Mouse (Mus musculus) heart, embryonic 14.5 days (tissue): Measurements from ENCODE around the gene Mdm1. TPM values are rescaled to one million over a fixed set of nuclear protein-coding genes. Genes with fewer than 3 reads are reported as not detected.
A peak's percentile ranks its signal among the peaks of the same experiment; 100 is the strongest.

Experiments
- ATAC-seq: fragments of 200-750 bp; cut with Nextera tagmentation; 2 replicates; pipeline ENCODE4 v1.8.0; 2017; ENCODE audit warnings: low read depth, moderate TSS enrichment; ENCODE audit not compliant: insufficient number of reproducible peaks, insufficient read depth, low FRiP score
- H3K27ac ChIP-seq, 2 experiments: fragments of 200-500 bp in 1 of 2; fragments of 300-500 bp in 1 of 2; sonication (generic) in 1 of 2; replicated peaks in 1 of 2; 2 replicates each; pipeline ENCODE4 v1.5.1; 2012 to 2014; ENCODE audit warnings: low read depth in 2 of 2, low read length in 2 of 2, control low read depth in 1 of 2, mild to moderate bottlenecking in 1 of 2, mixed read lengths in 1 of 2; ENCODE audit not compliant: control insufficient read depth in 1 of 2, insufficient read depth in 1 of 2
- H3K27me3 ChIP-seq: fragments of 300-500 bp; sonication (generic); 2 replicates; pipeline ENCODE4 v1.6.1; 2014; ENCODE audit warnings: mild to moderate bottlenecking, low read length, control low read depth; ENCODE audit not compliant: control insufficient read depth, insufficient read depth
- H3K36me3 ChIP-seq: fragments of 300-500 bp; sonication (generic); 2 replicates; pipeline ENCODE4 v1.6.1; 2014; ENCODE audit warnings: mild to moderate bottlenecking, control low read depth, low read length, mixed read lengths; ENCODE audit not compliant: control insufficient read depth, insufficient read depth
- H3K4me1 ChIP-seq, 2 experiments: fragments of 200-500 bp in 1 of 2; fragments of 300-500 bp in 1 of 2; sonication (generic) in 1 of 2; 2 replicates each; pipeline ENCODE4 v1.6.1; 2012 to 2014; ENCODE audit warnings: low read length in 2 of 2, control low read depth in 1 of 2, mixed read lengths in 1 of 2; ENCODE audit not compliant: control insufficient read depth in 2 of 2, insufficient read depth in 2 of 2
- H3K4me2 ChIP-seq: fragments of 300-500 bp; sonication (generic); 2 replicates; pipeline ENCODE4 v1.6.1; 2014; ENCODE audit warnings: mild to moderate bottlenecking, low read length
- H3K4me3 ChIP-seq, 2 experiments: fragments of 200-500 bp in 1 of 2; fragments of 300-500 bp in 1 of 2; sonication (generic) in 1 of 2; 2 replicates each; pipeline ENCODE4 v1.5.1; 2012 to 2014; ENCODE audit warnings: low read length in 2 of 2, mild to moderate bottlenecking in 2 of 2, control low read depth in 1 of 2, low read depth in 1 of 2, moderate library complexity in 1 of 2; ENCODE audit not compliant: control insufficient read depth in 1 of 2, insufficient read depth in 1 of 2
- H3K9ac ChIP-seq: fragments of 300-500 bp; sonication (generic); 2 replicates; pipeline ENCODE4 v1.6.1; 2014; ENCODE audit warnings: mild to moderate bottlenecking, low read length
- H3K9me3 ChIP-seq: fragments of 300-500 bp; sonication (generic); 2 replicates; pipeline ENCODE4 v1.6.1; 2016; ENCODE audit warnings: low read length, control low read depth; ENCODE audit not compliant: control insufficient read depth
- WGBS: fragments of 180-500 bp; shearing (Covaris S2); extraction: QIAGEN DNeasy Blood & Tissue Kit; methylation state at CpG from one replicate; pipeline ENCODE4 v1.1.7; 2014; 5-methylcytosine and 5-hydroxymethylcytosine counted together
- polyA plus RNA-seq: library from polyadenylated mRNA; unstranded; fragments of >200 nt; fragmentation: Nextera tagmentation; extraction: Ambion mirVana; gene quantifications from 2 replicates; pipeline ENCODE4 v1.2.1, GENCODE M21; 2014

The Mdm1 gene
- polyA plus RNA-seq, 1 experiment from 2014 or later = 12.0 TPM

DNA sequence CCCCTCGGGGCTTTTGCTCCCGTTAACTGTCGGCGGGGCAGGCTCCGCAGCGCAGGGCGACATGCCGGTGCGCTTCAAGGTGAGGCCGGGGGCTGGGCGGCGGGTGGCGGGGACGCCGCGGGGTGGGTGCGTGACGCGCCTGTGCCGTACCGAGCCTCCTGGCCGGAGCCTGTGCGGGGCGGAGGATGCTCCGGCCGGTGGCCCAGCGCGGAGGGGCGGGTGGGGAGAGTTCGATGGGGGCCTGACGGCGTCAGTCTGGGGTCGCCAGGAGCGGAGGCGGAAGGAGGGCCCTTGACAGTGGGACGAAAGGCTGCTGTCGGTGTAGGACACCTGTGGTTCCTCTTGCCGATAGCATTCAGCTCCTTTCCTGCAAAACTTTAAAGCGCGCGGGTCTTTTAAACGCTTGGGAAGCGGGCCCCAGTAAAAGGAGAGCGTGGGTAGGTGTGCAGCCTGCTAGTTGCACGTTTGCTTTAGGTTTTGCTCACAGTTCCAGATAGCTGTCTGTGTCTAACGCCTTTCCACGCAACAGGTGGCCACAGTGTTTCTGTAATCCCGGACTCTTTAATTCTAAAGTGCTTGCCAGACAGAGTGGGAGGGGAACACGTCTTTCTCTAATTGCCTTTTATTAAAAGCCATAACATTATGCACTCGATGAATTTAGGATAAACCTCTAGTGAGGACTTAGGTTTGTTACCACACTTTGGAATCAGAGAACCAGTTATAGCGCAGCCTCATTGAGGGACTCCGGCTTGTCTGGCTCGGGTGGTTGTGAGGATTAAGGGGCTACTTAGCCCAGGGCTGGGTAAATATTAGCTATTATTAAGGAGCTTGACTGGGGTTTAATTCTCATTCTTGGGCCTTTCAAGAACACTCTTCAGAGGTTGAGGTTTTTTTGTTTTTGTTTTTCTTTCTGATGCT lies 532 bp downstream of the Mdm1 start:
- WGBS = 3% methylated on average over 46 of the region's 53 CpGs
- Histone ChIP-seq H3K4me2 (peak overlapping the region; percentile 84), H3K9ac (peak overlapping the region; percentile 77), H3K27ac (no peak overlapping the region), H3K9me3 (no peaks in the 10 kb centered on the region), H3K27me3 (no peaks in the 10 kb centered on the region), H3K36me3 (peaks cover 5% of the 10 kb centered on the region), H3K4me1 (peaks cover 0 to 5% of the 10 kb centered on the region in 2 experiments; a peak in 2 of 4 replicates), H3K4me3 (peak overlapping the region; percentile 70 to 78)
- peak; percentile 65 for ATAC-seq

DNA sequence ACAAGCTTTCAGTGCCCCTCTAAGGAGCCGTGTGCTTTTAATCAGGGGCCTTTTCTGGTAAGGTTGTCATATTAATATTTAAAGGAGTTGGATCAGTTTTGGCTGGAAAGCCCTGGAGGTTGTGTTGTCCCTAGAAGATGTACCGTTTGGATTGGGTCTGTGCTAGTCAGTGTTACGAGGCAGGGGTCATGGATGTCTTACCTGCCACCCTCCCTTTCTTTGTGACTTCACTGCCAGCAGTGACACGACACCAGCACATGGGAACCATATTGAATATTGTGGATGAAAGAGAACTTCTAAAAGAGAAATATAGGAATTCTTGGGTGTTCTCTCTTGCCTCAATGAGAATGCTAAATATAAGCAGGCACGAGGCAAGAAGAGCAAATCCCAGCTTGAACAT lies 7.8 kb downstream of the Mdm1 start:
- H3K9me3 ChIP-seq = no peaks in the 10 kb centered on the region
- no peaks in the 10 kb centered on the region for H3K4me1 ChIP-seq
- H3K9ac ChIP-seq = no peak overlapping the region
- H3K4me2 ChIP-seq = no peak overlapping the region
- no peaks in the 10 kb centered on the region for H3K27me3 ChIP-seq
- no peak for ATAC-seq
- WGBS = 91% methylated on average over 5 of the region's 5 CpGs
- peaks cover 30% of the 10 kb centered on the region for H3K36me3 ChIP-seq
- no peak overlapping the region for H3K27ac ChIP-seq
- H3K4me3 ChIP-seq = no peak overlapping the region

- Histone ChIP-seq H3K4me2 (no peak overlapping the region), H3K9me3 (no peaks in the 10 kb centered on the region), H3K27ac (no peak overlapping the region), H3K4me3 (no peak overlapping the region), H3K9ac (no peak overlapping the region), H3K27me3 (no peaks in the 10 kb centered on the region), H3K4me1 (no peaks in the 10 kb centered on the region), H3K36me3 (peaks cover 30% of the 10 kb centered on the region)
- ATAC-seq = no peak
- 84% methylated on average over 9 of the region's 9 CpGs for WGBS
Observed at GRCm38 (mm10) chr10:118150866-118151265, 9.3 kb downstream of the Mdm1 start.

- Histone ChIP-seq H3K36me3 (peaks cover 42% of the 10 kb centered on the region), H3K4me1 (no peaks in the 10 kb centered on the region), H3K27ac (no peak overlapping the region), H3K4me2 (no peak overlapping the region), H3K9ac (no peak overlapping the region), H3K27me3 (no peaks in the 10 kb centered on the region), H3K4me3 (no peak overlapping the region), H3K9me3 (no peaks in the 10 kb centered on the region)
- ATAC-seq = no peak
Observed at GRCm38 (mm10) chr10:118155932-118156331, 14.3 kb downstream of the Mdm1 start.

- Histone ChIP-seq H3K9ac (no peak overlapping the region), H3K4me1 (no peaks in the 10 kb centered on the region), H3K4me3 (no peak overlapping the region), H3K27ac (no peak overlapping the region), H3K4me2 (no peak overlapping the region), H3K27me3 (no peaks in the 10 kb centered on the region), H3K9me3 (no peaks in the 10 kb centered on the region), H3K36me3 (peaks cover 50% of the 10 kb centered on the region)
- no peak for ATAC-seq
- 54% methylated on average over 2 of the region's 2 CpGs for WGBS
Observed at GRCm38 (mm10) chr10:118161131-118161530, 19.5 kb downstream of the Mdm1 start.

GRCm38 (mm10) chr10:118169212-118169611 lies 27.6 kb downstream of the Mdm1 start:
- 79% methylated on average over 12 of the region's 12 CpGs for WGBS
- no peaks in the 10 kb centered on the region for H3K27me3 ChIP-seq
- no peaks in the 10 kb centered on the region for H3K9me3 ChIP-seq
- H3K4me3 ChIP-seq = no peak overlapping the region
- no peak overlapping the region for H3K9ac ChIP-seq
- peaks cover 28% of the 10 kb centered on the region for H3K36me3 ChIP-seq
- no peak overlapping the region for H3K27ac ChIP-seq
- no peak overlapping the region for H3K4me2 ChIP-seq
- ATAC-seq = no peak
- H3K4me1 ChIP-seq = no peaks in the 10 kb centered on the region

DNA sequence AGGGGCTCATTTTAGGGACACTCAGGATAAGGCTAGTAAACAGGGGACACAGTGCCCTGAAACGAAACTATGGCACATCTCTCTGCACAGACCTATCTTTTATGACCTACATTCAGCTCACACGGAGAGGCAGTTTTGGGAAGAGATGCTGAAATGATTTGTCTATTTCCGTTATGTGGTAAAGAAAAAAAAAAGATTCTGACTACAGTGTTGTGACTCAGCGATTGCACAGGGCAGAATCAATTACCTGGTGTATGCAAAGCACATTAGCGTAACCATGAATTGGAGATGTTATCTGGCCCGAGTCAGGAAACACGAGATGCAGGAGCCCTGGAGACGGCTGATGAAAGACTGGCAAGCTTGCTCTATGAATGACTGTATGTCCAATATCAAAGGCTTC lies 30.8 kb downstream of the Mdm1 start:
- WGBS = 76% methylated on average over 8 of the region's 8 CpGs
- Histone ChIP-seq H3K36me3 (peaks cover 12% of the 10 kb centered on the region; the same call in 1 of the 2 replicates), H3K27ac (no peak overlapping the region), H3K27me3 (no peaks in the 10 kb centered on the region), H3K9ac (no peak overlapping the region), H3K4me3 (no peak overlapping the region), H3K4me1 (no peaks in the 10 kb centered on the region), H3K4me2 (no peak overlapping the region), H3K9me3 (no peaks in the 10 kb centered on the region)
- ATAC-seq = no peak
